Mouse (Mus musculus) heart, embryonic 16.5 days (tissue): Measurements from ENCODE around the gene Gja5. TPM values are rescaled to one million over a fixed set of nuclear protein-coding genes. Genes with fewer than 3 reads are reported as not detected.
"Not testable (repeated sequence)": the region's sequence is repeated elsewhere in the genome, so short reads cannot be mapped to it uniquely, and the experiment has no call there.

Experiments
- ATAC-seq: fragments of 200-750 bp; cut with Nextera tagmentation; replicated peaks from 2 replicates; pipeline ENCODE4 v1.8.0; 2017; ENCODE audit warnings: moderate number of reproducible peaks; ENCODE audit not compliant: insufficient read depth, low FRiP score; ENCODE audit errors: extremely low read depth
- H3K27ac ChIP-seq: fragments of 300-500 bp; sonication (generic); 2 replicates; pipeline ENCODE4 v1.5.1; 2014; ENCODE audit warnings: mild to moderate bottlenecking, low read length, control low read depth, moderate library complexity
- H3K27me3 ChIP-seq: fragments of 300-500 bp; sonication (generic); 2 replicates; pipeline ENCODE4 v1.6.1; 2014; ENCODE audit warnings: low read length, mixed read lengths; ENCODE audit not compliant: control insufficient read depth, insufficient read depth
- H3K36me3 ChIP-seq: fragments of 300-500 bp; sonication (generic); 2 replicates; pipeline ENCODE4 v1.6.1; 2014; ENCODE audit not compliant: control insufficient read depth, insufficient read depth
- H3K4me1 ChIP-seq: fragments of 300-500 bp; sonication (generic); 2 replicates; pipeline ENCODE4 v1.6.1; 2014; ENCODE audit warnings: low read length, mixed read lengths; ENCODE audit not compliant: control insufficient read depth, insufficient read depth
- H3K4me2 ChIP-seq: fragments of 300-500 bp; sonication (generic); 2 replicates; pipeline ENCODE4 v1.6.1; 2014; ENCODE audit warnings: low read depth, mild to moderate bottlenecking, control low read depth, low read length
- H3K4me3 ChIP-seq: fragments of 300-500 bp; sonication (generic); 2 replicates; pipeline ENCODE4 v1.5.1; 2014; ENCODE audit warnings: mild to moderate bottlenecking, control low read depth, low read length
- H3K9ac ChIP-seq: fragments of 300-500 bp; sonication (generic); 2 replicates; pipeline ENCODE4 v1.6.1; 2014; ENCODE audit warnings: low read length, control low read depth
- H3K9me3 ChIP-seq: fragments of 300-500 bp; sonication (generic); replicated peaks from 2 replicates; pipeline ENCODE4 v1.6.1; 2016; ENCODE audit warnings: low read length; ENCODE audit not compliant: control insufficient read depth
- WGBS: fragments of 180-500 bp; shearing (Covaris S2); extraction: QIAGEN DNeasy Blood & Tissue Kit; methylation state at CpG from one replicate; pipeline ENCODE4 v1.1.7; 2014; 5-methylcytosine and 5-hydroxymethylcytosine counted together
- polyA plus RNA-seq: library from polyadenylated mRNA; unstranded; fragments of >200 nt; fragmentation: Nextera tagmentation; extraction: Ambion mirVana; gene quantifications from 2 replicates; pipeline ENCODE4 v1.2.1, GENCODE M21; 2015

Gja5 gene
- polyA plus RNA-seq, 1 experiment from 2014 or later, result 99.3 TPM

- Histone ChIP-seq H3K4me3 (no peak overlapping the region), H3K36me3 (no peaks in the 10 kb centered on the region), H3K9ac (no peak overlapping the region), H3K4me2 (no peak overlapping the region), H3K27ac (no peak overlapping the region), H3K4me1 (no peaks in the 10 kb centered on the region), H3K9me3 (peaks cover 5% of the 10 kb centered on the region), H3K27me3 (no peaks in the 10 kb centered on the region)
- 81% methylated on average over 5 of the region's 5 CpGs for WGBS
- ATAC-seq, result no peak
These were observed 177.7 kb downstream of the Gja5 start for GRCm38 (mm10) chr3:97082156-97082555.

- Histone ChIP-seq H3K27me3 (no peaks in the 10 kb centered on the region), H3K36me3 (no peaks in the 10 kb centered on the region), H3K9me3 (peaks cover 5% of the 10 kb centered on the region), H3K9ac (no peak overlapping the region), H3K4me2 (no peak overlapping the region), H3K4me1 (no peaks in the 10 kb centered on the region), H3K27ac (no peak overlapping the region), H3K4me3 (no peak overlapping the region)
- WGBS, result 79% methylated on average over 4 of the region's 4 CpGs
- ATAC-seq, result no peak
These were observed 182.8 kb downstream of the Gja5 start for GRCm38 (mm10) chr3:97087326-97087725.

GRCm38 (mm10) chr3:97088291-97088690, 183.8 kb downstream of the Gja5 start:
- H3K4me2 ChIP-seq, ATAC-seq, H3K9me3 ChIP-seq, H3K4me1 ChIP-seq, H3K27ac ChIP-seq, H3K27me3 ChIP-seq, H3K36me3 ChIP-seq, H3K4me3 ChIP-seq, H3K9ac ChIP-seq: not testable (repeated sequence)
- WGBS, result 77% methylated on average over 4 of the region's 4 CpGs

GRCm38 (mm10) chr3:97091971-97092370, 187.5 kb downstream of the Gja5 start:
- 87% methylated on average over 7 of the region's 7 CpGs for WGBS
- not testable (repeated sequence) for H3K4me1 ChIP-seq, H3K9ac ChIP-seq, H3K4me3 ChIP-seq, H3K27me3 ChIP-seq, ATAC-seq, H3K9me3 ChIP-seq, H3K36me3 ChIP-seq, H3K4me2 ChIP-seq, H3K27ac ChIP-seq

GRCm38 (mm10) chr3:97096664-97097063, 192.2 kb downstream of the Gja5 start:
- not testable (repeated sequence) for H3K4me3 ChIP-seq, H3K9me3 ChIP-seq, H3K4me2 ChIP-seq, H3K27ac ChIP-seq, H3K9ac ChIP-seq, H3K27me3 ChIP-seq, H3K4me1 ChIP-seq, ATAC-seq, H3K36me3 ChIP-seq
- WGBS, result 78% methylated on average over 4 of the region's 4 CpGs

GRCm38 (mm10) chr3:97100784-97101641, 196.5 kb downstream of the Gja5 start:
- ATAC-seq, result peak; percentile 23; the same call in 1 of the 2 replicates
- Histone ChIP-seq H3K9me3 (0 out of 2 replicates have a peak, but pooled peaks cover 2% of the 10 kb centered on the region), H3K36me3 (no peaks in the 10 kb centered on the region), H3K27me3 (no peaks in the 10 kb centered on the region), H3K4me3 (no peak overlapping the region), H3K27ac (no peak overlapping the region), H3K4me1 (0 out of 2 replicates have a peak, but pooled peaks cover 7% of the 10 kb centered on the region), H3K9ac (no peak overlapping the region), H3K4me2 (no peak overlapping the region)
- WGBS, result 38% methylated on average over 10 of the region's 10 CpGs

- H3K9ac ChIP-seq, H3K4me1 ChIP-seq, H3K4me2 ChIP-seq, H3K27me3 ChIP-seq, ATAC-seq, H3K9me3 ChIP-seq, H3K4me3 ChIP-seq, H3K36me3 ChIP-seq, H3K27ac ChIP-seq: not testable (repeated sequence)
- 88% methylated on average over 2 of the region's 5 CpGs for WGBS
These were observed 199.5 kb downstream of the Gja5 start for GRCm38 (mm10) chr3:97103946-97104345.

GRCm38 (mm10) chr3:97104696-97105430, 200.4 kb downstream of the Gja5 start:
- H3K9ac ChIP-seq, result no peak overlapping the region
- H3K4me2 ChIP-seq, result no peak overlapping the region
- 62% methylated on average over 1 of the region's 1 CpGs for WGBS
- no peak overlapping the region for H3K27ac ChIP-seq
- ATAC-seq, result no peak
- no peaks in the 10 kb centered on the region for H3K36me3 ChIP-seq
- H3K4me1 ChIP-seq, result 0 out of 2 replicates have a peak, but pooled peaks cover 7% of the 10 kb centered on the region
- H3K27me3 ChIP-seq, result no peaks in the 10 kb centered on the region
- peaks cover 7% of the 10 kb centered on the region; the same call in 1 of the 2 replicates for H3K9me3 ChIP-seq
- H3K4me3 ChIP-seq, result no peak overlapping the region

- WGBS, result 65% methylated on average over 6 of the region's 6 CpGs
- Histone ChIP-seq H3K27ac (no peak overlapping the region), H3K27me3 (no peaks in the 10 kb centered on the region), H3K36me3 (no peaks in the 10 kb centered on the region), H3K9me3 (peaks cover 7% of the 10 kb centered on the region; the same call in 1 of the 2 replicates), H3K4me2 (no peak overlapping the region), H3K9ac (no peak overlapping the region), H3K4me3 (no peak overlapping the region), H3K4me1 (no peaks in the 10 kb centered on the region)
- no peak for ATAC-seq
These were observed 213.0 kb downstream of the Gja5 start for GRCm38 (mm10) chr3:97117511-97117910.
